Mouse (Mus musculus): ENCODE data around the gene Cenpo.

Cenpo gene

DNA sequence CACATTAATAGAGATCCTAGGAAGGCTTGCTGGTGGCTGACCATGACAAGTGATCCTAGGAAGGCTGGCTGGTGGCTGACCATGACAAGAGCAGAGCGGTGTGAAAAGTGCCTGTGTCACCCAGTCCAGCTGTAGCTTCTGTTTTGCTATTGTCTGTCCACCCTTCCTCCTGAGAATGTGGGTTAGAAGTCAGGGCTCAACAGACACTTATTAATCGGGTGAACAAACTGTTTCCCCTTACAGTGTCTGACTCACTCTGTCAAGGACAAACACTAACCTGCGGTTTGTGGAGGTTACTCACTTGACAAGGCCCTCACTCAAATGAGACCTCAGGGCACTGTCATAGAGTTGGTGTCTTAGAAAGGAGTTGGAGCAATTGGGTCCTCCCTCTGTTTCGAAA lies 35.4 kb downstream of the Cenpo start:
- no peak for DNase-seq (ENCODE audit: low spot score)

DNA sequence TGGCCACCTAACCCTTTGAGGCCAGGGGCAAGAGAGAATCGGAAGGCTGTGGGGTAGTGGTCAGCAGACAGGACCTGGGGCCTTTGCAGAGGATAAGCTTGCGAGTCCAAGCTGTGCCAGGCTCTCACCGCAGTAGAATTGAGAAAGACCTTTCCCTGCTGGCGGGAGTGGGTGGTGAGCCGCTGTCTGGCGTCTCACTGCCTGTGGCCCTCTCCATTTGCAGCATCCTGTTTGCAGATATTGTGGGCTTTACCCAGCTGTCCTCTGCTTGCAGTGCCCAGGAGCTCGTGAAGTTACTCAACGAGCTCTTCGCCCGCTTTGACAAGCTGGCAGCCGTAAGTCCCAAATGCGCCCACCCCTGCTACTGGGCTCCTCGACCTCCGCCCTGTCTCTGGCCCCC lies 39.5 kb downstream of the Cenpo start:
- no peak for DNase-seq (ENCODE audit: low spot score)

DNA sequence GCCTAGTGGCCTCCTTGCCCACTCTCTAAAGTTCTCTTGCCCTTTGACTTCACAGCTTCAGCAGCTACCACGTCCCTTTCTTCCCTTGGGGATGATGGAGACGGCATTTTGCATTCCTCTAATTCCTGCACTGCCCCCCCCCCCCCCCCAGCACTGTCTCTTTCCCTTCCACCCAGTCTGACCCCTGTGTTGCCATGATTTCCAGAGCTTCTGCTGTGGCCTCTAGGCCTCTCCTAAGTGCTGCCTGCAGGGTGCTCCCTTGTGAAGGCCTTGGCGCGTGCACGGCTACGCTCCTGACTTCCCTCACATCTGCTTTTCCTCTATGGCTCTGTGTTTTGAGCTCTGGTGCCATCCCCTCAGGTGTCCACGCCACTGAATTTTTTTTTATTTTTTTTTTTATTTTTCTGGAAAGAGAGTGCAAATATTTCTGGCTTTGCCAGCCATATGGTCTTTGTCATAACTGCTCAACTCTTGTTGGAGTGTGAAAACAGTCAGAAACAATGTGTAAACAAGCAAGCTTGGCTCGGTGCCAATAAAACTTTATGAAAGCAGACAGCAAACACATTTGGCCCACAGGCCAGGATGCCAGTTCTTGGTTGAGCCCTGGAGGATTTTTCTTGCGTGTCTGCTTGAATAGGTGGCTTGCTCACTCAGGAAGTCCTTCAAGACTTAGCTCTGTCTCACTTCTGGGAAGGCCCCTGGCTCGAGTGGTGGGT lies 40.9 kb downstream of the Cenpo start:
- no peak for DNase-seq (ENCODE audit: low spot score)

DNA sequence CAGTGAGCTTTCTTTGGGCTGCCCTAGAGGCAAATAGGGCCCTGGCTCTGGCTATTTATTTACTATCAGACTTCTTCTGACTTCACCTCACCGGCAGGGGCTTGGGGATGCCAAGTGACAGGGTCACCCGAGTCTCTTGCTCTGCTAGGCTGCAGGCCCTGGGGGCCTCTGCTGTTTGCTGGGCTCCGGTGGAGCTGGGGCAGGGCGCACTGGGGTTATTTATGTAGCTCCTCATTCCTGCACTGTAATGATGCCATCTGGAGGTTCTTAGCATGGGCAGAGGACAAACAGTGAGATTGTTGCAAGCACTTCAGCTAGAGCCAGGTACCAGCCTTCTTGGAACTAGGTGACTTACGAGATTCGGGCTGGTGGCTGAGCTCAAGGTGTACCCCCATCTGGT lies 41.6 kb downstream of the Cenpo start:
- DNase-seq (ENCODE audit: low spot score): no peak

DNA sequence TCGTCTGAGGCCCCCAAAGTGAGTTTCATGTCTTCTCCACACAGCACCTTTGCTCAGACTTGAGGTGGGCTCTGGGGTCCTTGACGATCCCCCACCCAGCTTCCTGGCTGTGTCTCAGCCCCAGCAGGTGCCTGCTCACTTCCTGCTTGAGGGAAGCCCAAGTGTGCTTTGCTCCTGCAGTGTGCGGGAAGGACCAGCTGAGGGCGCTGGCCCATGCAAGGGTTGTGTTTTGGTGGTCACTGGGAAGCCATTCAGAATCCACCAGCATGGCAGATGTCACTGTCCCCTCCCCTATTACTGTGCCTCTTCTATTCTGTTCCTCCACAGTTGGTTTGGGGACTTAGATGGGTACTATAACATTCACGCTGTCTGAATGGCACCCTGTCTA lies 45.0 kb downstream of the Cenpo start:
- DNase-seq (ENCODE audit: low spot score): no peak

DNA sequence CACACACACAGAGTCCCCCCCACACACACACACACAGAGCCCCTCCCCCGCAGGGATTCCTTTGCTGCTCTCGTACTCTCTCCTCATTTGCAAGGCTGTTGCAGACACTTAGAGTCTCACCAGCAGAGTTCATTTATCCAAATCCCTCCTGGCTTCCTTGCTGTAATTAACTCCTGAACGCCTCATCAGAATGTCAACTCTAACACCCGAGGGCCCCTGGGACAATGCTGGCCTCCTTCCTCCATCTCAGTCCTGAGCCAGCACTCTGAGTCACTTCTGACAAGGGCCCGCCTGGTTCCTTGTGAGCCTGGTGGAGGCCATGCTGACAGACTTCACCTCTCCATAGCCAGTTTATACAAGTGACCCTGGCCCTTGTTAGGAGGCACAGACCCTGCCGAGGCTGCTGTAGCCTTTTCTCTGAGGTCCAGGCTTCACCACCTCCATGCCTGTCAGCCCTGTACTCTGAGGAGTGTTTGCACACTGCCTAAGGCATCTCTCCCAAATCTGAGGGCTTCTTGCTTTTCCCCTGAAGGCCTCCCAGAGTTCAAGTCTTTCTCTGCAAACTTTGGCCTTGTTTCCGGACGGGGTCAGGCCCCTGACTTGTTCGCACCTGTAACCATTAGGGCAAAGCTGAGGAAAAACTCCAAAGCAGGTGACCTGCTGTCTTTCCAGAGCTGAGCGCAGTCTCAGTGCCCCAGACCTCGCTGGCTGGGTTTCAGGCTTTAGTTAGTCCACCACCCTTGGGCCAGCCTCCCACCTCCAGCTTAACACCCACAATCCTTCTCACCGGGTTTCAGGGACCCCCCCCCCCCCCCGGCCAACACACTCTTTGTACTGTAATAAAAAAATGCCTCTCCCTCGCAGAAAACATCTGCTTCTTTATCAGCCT lies 45.7 kb downstream of the Cenpo start:
- no peak for DNase-seq (ENCODE audit: low spot score)

DNA sequence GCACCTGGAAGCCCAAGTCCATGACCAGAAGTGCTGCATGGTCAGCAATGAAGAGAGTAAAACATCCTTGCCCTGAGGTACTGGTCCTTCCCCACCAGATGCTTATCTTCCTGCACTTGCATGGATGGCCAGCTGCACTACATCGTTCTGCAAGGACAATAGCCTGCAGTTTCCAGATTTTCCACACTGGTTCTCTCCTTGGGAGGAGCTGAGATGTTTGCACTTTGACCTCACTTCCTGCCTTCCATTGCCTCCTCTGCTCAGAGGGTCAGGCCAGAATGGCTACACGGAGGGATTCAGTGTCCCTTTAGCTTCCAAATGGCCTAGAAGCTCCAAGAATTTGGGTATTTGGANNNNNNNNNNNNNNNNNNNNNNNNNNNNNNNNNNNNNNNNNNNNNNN lies 49.4 kb downstream of the Cenpo start:
- DNase-seq (ENCODE audit: low spot score): no peak

DNA sequence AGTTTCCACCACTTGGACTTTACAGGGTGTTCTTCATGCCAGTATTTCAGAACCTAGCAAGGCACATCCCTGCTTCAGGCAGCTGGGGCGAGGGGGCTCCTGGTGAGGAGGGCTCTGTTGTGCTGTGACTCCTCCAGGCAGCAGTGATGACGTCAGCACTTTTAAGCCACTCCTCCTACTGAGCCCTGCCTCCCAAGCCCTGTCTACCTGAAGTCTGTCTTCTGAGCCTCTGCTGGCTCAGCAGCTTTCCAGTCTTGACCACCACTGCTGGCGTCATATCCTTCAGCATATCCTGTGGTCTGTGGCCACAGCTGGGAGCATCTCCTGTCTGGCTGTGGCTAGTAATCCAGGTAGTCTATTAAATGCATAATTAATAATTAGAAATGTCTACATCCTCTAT lies 53.6 kb downstream of the Cenpo start:
- no peak for DNase-seq (ENCODE audit: low spot score)

DNA sequence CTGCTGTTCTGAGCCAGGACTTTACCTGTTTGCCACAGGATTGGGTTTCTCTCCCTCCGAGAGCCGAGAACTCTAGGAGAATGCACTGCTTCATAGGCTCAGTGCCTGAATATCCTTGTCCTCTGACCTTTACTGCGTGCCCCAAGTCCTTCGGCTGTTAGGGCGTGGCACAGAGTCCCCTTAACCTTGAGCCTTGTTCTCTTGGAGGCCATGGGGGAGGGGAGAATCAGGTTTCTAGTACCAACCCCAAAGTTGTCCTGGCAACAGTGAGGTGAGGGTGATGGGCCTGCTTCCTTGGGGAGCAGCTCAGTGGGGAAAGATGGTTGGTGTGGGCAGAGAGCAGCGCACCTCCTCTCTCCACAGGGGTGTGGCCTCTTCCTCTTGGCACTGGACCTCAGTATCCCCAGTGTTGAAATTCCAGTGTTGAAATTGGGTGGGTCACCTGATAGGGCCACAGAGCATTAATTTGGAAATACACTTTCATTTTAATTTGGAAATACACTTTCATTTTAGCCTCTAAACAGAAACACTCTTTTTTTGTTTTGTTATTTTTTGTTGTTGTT lies 54.3 kb downstream of the Cenpo start:
- DNase-seq (ENCODE audit: low spot score): no peak

DNA sequence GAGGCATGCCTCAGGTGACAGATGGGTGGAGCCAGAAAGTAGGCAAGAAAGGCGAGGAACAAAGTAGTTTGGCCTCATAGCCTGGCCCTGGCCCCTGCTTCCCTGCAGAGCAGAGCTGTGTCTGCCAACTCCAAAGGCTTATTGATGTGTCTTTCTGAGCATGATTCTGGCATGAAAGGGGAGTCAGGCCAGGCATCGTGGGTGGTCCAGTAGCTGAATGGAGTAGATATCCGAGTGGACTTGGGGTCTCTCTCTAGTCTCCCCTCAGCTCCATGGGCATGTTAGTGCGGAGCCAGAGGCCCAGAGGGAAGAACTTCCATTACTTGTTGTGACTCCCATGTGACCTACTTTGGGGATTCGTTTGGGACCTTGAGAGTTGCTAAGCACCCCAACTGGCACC lies 55.3 kb downstream of the Cenpo start:
- no peak for DNase-seq (ENCODE audit: low spot score)

DNA sequence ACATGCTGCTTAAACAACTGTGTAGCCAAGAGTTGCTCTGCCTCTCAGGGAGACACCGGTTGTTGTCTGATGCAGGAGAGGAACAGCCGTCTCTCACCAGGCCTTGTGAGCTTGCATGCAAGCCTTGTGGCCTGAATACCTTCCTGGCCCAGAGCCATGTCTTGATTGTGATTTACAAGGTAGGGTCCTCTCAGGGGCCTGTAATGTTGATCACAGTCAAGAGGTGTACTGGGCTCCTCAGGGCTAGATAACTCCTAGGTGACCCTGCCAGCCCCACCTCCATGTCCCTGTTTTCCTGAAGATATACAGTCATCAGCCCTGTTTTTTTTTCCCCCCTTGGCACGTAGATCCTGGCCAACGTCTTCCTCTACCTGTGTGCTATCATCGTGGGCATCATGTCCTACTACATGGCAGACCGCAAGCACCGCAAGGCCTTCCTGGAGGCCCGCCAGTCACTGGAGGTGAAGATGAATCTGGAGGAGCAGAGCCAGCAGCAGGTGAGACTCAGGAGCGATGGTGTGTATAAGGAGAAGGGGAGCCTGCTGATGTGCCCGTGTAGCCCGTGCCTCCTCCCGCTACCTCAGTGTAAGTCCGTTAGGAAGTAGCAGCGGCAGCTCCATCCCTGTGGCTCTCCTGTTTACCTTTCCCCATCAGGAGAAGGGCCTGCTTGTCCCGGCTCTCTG lies 60.8 kb downstream of the Cenpo start:
- DNase-seq (ENCODE audit: low spot score): no peak

DNA sequence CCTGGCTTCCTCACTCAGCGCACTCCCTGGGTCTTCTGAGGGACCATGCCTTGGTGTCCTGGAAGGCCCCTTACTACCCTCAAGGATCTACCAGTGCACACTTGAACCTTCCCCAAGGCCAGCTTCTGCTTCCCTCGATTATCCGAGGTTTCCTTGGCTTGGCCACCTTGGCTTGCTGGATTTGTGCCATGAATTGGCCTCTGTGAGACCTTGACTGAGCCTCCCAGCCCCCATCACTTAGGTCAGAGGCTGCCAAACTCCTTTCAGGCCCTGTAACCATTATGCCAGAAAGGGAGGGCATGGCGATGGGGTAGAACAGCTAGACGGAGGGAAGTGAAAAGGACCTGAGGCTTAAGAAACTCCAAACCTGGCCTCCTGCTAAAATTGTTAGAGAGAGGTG lies 64.5 kb downstream of the Cenpo start:
- DNase-seq (ENCODE audit: low spot score): no peak

DNA sequence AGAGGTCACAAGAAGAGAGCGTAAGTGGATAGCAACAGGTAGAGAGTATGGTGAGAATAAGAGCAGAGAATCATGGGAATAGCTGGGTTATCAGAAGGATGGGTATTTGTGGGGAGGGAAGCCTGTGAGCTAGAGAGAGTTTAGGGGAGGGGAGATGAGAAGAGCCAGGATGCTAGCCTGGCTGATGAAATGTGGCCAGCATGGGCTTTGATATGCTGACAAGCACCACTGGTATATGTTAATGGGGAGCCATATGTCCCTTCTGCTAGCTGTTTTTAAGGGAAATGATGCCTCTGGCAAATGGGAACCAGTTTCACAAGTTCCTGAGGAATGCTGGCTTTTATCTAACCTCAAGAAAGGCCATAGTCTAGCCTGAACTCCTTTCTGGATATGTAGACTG lies 65.0 kb downstream of the Cenpo start:
- DNase-seq (ENCODE audit: low spot score): no peak

DNA sequence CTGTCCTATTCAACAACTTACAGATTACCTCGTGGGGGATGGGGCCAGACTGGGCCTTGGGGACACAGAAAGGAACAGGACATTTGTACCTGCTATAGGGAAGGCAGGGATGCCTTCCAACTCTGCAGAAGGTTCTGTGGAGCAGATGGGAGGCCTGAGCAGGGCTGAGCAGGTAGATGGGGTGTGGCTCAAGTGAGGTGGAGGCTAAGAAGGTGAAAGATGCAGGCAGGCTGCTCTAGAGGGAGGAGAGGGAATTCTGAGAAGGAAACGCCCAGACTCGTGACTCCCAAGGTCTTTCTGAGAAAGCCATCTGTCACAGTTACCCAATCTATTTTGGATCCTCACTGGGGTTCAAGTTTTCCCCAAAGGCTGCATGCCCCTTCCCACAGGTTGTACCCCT lies 67.1 kb downstream of the Cenpo start:
- no peak for DNase-seq (ENCODE audit: low spot score)

DNA sequence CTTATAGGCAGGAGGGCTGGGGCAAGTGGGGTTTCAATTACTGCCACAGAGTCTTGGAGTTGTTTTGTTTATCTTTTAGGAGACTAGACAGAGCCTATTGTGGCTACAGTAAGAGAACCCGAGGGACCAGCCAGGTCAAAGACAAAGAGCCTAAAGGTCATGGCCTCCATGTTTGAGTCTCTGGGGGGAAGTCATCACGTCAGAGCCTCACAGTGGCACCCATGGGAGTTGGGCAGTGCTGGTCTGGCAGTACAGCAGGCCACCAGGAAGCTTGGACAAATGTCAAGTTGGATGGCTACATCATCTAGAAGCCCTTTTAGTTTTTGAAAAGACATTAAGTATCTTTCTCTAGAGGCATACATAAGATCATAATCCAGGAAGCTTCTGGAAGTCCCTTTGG lies 71.2 kb downstream of the Cenpo start:
- no peak for DNase-seq (ENCODE audit: low spot score)

DNA sequence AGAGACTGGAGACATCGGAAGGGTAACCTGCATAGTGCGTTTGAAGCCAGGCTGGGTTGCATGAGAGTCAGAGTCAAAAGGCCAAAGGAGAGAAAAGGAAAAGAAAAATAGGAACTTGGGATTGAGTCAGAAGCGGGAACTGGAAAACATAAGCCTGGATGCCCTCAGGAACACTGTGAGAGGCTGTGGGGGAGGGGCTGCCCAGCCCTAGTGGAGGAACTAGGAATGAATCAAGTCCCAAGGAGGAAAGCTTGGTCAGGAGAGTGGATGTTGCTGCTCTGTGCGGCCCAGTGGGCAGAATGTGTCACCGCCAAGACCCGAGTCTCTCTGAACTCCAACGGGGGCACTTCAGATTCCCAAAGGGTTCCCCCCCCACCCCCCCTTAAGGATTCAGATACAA lies 73.8 kb downstream of the Cenpo start:
- DNase-seq (ENCODE audit: low spot score): no peak

DNA sequence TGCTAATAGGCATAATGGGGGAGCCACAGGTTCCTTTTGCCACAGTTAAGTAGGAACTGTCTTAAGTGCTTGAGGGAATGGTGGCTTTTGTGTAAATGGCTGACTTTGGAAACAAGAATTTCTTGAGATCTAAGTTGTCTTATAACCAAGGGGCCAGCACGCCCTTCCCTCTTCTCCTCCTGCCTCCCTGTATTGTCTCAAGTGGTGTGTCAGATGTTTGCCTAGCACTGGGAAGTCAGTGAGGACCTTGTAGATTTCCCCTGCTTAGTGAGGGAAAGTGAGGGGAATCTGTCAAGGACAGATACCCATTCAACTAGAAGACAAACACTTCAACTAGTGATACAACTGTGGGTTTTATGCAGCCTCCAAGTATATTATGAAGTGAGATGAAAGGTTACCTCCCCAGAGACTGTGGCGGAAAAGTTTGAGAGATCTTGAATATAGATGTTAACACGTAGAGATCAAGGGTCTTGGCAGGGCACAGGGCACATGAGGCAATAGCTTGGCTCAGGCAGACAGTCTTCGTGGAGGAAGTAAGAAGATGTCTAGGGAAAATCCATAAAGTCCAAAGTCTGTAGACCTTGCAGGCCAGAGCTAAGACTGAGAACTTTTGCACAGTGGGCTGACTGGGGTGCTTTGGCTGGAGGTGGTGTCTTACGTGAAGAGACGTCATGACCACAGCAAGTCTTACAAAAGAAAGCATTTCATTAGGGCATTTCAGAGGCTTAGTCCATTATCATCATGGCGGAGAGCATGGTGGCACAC lies 75.0 kb downstream of the Cenpo start:
- DNase-seq (ENCODE audit: low spot score): no peak

DNA sequence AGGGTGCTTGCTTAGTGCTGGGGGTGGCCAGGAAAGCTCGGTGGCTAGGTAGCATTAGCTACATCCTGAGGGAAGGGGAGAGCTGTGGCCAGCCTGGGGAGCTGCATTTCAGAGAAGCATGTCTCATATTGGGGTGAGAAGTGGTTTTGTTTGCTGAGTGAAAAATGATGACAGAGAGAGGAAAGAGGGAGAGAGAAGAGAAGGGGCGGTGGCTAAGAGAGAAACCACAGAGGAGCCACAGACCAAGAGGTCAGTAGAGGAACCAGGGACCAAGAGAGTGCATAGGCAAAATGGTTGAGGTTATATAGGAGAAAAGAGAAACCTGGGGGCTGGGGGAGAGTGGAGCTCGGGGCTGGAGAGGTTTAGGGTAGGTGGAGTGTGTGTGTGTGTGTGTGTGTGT lies 75.9 kb downstream of the Cenpo start:
- no peak for DNase-seq (ENCODE audit: low spot score)

DNA sequence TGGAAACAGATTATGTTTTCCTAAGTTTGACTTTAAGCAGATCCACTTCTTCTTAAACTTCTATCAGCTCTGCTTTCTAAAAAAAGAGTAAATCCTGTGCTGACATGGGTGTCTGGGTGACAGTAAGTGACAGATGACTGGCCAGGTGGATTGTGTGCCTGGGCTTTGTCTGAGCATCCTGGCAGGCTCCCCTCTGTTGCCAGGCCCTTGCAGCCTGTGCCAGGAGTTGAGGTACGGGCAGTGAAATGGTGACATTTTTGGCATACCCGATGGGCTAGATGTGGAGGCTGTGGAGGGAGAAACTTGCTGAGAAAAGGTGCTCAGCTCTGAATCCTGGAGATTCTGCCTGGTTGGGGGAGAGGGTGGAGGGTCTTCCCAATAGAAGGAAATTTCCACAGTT lies 76.6 kb downstream of the Cenpo start:
- DNase-seq (ENCODE audit: low spot score): no peak

DNA sequence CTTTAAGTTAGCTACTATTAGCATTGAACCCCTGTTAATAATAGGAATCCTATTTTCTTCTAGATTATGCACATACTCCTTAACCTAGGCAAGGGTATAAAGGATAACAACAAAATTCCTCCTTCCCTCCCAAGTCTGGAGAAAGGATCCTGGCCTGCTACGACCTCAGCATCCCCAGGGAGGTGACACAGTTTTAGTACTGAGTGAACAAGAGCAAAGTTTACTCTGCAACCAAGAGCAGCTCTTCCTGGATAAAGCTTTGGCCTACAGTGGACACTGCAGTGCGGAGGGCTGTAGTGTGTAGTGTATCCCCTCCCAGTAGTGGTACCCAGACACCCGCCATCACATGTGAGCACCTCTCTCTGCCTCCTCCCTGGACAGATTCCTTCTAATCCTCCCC lies 82.1 kb downstream of the Cenpo start:
- no peak for DNase-seq (ENCODE audit: low spot score)

DNA sequence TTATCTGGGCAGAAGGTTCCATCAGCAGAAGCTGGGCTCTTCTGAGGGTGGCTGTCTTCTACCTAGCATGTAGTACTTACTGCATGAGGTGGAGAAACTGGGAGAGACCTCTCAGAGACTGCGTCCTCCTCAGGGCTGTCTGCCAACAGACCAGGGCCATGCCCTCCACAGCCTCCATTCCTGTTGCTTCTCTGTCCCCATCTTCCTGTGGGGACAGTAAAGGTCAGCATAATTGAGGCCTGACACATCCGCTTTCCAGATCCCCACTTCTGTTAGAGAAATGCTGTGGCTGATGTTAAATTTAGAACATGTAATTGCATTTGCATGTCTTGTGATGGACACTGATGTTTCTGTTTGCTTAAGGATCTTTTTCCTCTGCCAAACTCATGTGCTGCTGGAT lies 83.2 kb downstream of the Cenpo start:
- no peak for DNase-seq (ENCODE audit: low spot score)
